Mouse (Mus musculus): ENCODE data around the gene Fcamr.

Fcamr gene

GRCm38 (mm10) chr1:130770981-130771494 is 29.7 kb upstream of the Fcamr start:
- H3K36me3 ChIP-seq (ENCODE audit: insufficient read depth, low read length), result no peaks in the 10 kb centered on the region
- TF ChIP-seq POU5F1 (IDR thresholded peaks at IDR 0.05; ENCODE audit: borderline replicate concordance, low read length), result no peak
- no peak for TF ChIP-seq NANOG (IDR thresholded peaks at IDR 0.05; ENCODE audit: borderline replicate concordance, low read length)
- no peak for TF ChIP-seq CTCF (conservative IDR thresholded peaks at IDR 0.05; ENCODE audit: low read length)
- H3K9me3 ChIP-seq (ENCODE audit: low read length), result no peaks in the 10 kb centered on the region

GRCm38 (mm10) chr1:130775234-130775633 is 25.5 kb upstream of the Fcamr start:
- Histone ChIP-seq H3K4me3 (replicated peaks; ENCODE audit: low read length) (no peak overlapping the region), H3K36me3 (ENCODE audit: insufficient read depth, low read length) (no peaks in the 10 kb centered on the region), H3K27me3 (ENCODE audit: insufficient read depth, low read length) (no peaks in the 10 kb centered on the region), H3K9me3 (ENCODE audit: low read length) (peaks cover 5% of the 10 kb centered on the region; the same call in 1 of the 2 replicates), H3K4me1 (replicated peaks; ENCODE audit: low read depth, low read length) (peaks cover 13% of the 10 kb centered on the region)
- TF ChIP-seq CTCF (conservative IDR thresholded peaks at IDR 0.05; ENCODE audit: low read length), result no peak
- TF ChIP-seq POU5F1 (IDR thresholded peaks at IDR 0.05; ENCODE audit: borderline replicate concordance, low read length), result no peak
- TF ChIP-seq NANOG (IDR thresholded peaks at IDR 0.05; ENCODE audit: borderline replicate concordance, low read length), result no peak

More at GRCm38 (mm10) chr1:130770981-130771494, 29.7 kb upstream of the Fcamr start:
- no peaks in the 10 kb centered on the region for H3K4me1 ChIP-seq (replicated peaks; ENCODE audit: low read depth, low read length)
- H3K27me3 ChIP-seq (ENCODE audit: insufficient read depth, low read length), result 0 out of 2 replicates have a peak, but pooled peaks cover 3% of the 10 kb centered on the region
- no peak overlapping the region for H3K4me3 ChIP-seq (replicated peaks; ENCODE audit: low read length)

GRCm38 (mm10) chr1:130775691-130776331 is 24.9 kb upstream of the Fcamr start:
- Histone ChIP-seq H3K4me1 (replicated peaks; ENCODE audit: low read depth, low read length) (peaks cover 13% of the 10 kb centered on the region), H3K9me3 (ENCODE audit: low read length) (peaks cover 5% of the 10 kb centered on the region; the same call in 1 of the 2 replicates), H3K36me3 (ENCODE audit: insufficient read depth, low read length) (no peaks in the 10 kb centered on the region), H3K27me3 (ENCODE audit: insufficient read depth, low read length) (no peaks in the 10 kb centered on the region), H3K4me3 (replicated peaks; ENCODE audit: low read length) (no peak overlapping the region)
- TF ChIP-seq NANOG (IDR thresholded peaks at IDR 0.05; ENCODE audit: borderline replicate concordance, low read length) (no peak), POU5F1 (IDR thresholded peaks at IDR 0.05; ENCODE audit: borderline replicate concordance, low read length) (no peak)

GRCm38 (mm10) chr1:130776645-130777044 is 24.1 kb upstream of the Fcamr start:
- H3K27me3 ChIP-seq (ENCODE audit: insufficient read depth, low read length), result no peaks in the 10 kb centered on the region
- no peak for TF ChIP-seq NANOG (IDR thresholded peaks at IDR 0.05; ENCODE audit: borderline replicate concordance, low read length)
- no peak for TF ChIP-seq CTCF (conservative IDR thresholded peaks at IDR 0.05; ENCODE audit: low read length)
- no peak for TF ChIP-seq POU5F1 (IDR thresholded peaks at IDR 0.05; ENCODE audit: borderline replicate concordance, low read length)
- H3K9me3 ChIP-seq (ENCODE audit: low read length), result peaks cover 5% of the 10 kb centered on the region; the same call in 1 of the 2 replicates
- no peak overlapping the region for H3K4me3 ChIP-seq (replicated peaks; ENCODE audit: low read length)
- H3K4me1 ChIP-seq (replicated peaks; ENCODE audit: low read depth, low read length), result peaks cover 13% of the 10 kb centered on the region
- no peaks in the 10 kb centered on the region for H3K36me3 ChIP-seq (ENCODE audit: insufficient read depth, low read length)

- Histone ChIP-seq H3K4me3 (replicated peaks; ENCODE audit: low read length) (no peak overlapping the region), H3K36me3 (ENCODE audit: insufficient read depth, low read length) (no peaks in the 10 kb centered on the region), H3K27me3 (ENCODE audit: insufficient read depth, low read length) (no peaks in the 10 kb centered on the region), H3K9me3 (ENCODE audit: low read length) (peaks cover 5% of the 10 kb centered on the region; the same call in 1 of the 2 replicates), H3K4me1 (replicated peaks; ENCODE audit: low read depth, low read length) (peaks cover 13% of the 10 kb centered on the region)
- no peak for TF ChIP-seq POU5F1 (IDR thresholded peaks at IDR 0.05; ENCODE audit: borderline replicate concordance, low read length)
- no peak for TF ChIP-seq CTCF (conservative IDR thresholded peaks at IDR 0.05; ENCODE audit: low read length)
- no peak for TF ChIP-seq NANOG (IDR thresholded peaks at IDR 0.05; ENCODE audit: borderline replicate concordance, low read length)
Measured at GRCm38 (mm10) chr1:130779867-130780266, 20.8 kb upstream of the Fcamr start.

GRCm38 (mm10) chr1:130784054-130784453 is 16.6 kb upstream of the Fcamr start:
- Histone ChIP-seq H3K36me3 (ENCODE audit: insufficient read depth, low read length) (no peaks in the 10 kb centered on the region), H3K27me3 (ENCODE audit: insufficient read depth, low read length) (no peaks in the 10 kb centered on the region), H3K4me1 (replicated peaks; ENCODE audit: low read depth, low read length) (peaks cover 2% of the 10 kb centered on the region; the same call in 1 of the 2 replicates), H3K9me3 (ENCODE audit: low read length) (no peaks in the 10 kb centered on the region), H3K4me3 (replicated peaks; ENCODE audit: low read length) (no peak overlapping the region)
- TF ChIP-seq POU5F1 (IDR thresholded peaks at IDR 0.05; ENCODE audit: borderline replicate concordance, low read length), result no peak
- TF ChIP-seq NANOG (IDR thresholded peaks at IDR 0.05; ENCODE audit: borderline replicate concordance, low read length), result no peak
- TF ChIP-seq CTCF (conservative IDR thresholded peaks at IDR 0.05; ENCODE audit: low read length), result peak; percentile 35

GRCm38 (mm10) chr1:130787001-130787400 is 13.7 kb upstream of the Fcamr start:
- Histone ChIP-seq H3K36me3 (ENCODE audit: insufficient read depth, low read length) (no peaks in the 10 kb centered on the region), H3K4me3 (replicated peaks; ENCODE audit: low read length) (no peak overlapping the region), H3K27me3 (ENCODE audit: insufficient read depth, low read length) (no peaks in the 10 kb centered on the region), H3K4me1 (replicated peaks; ENCODE audit: low read depth, low read length) (no peaks in the 10 kb centered on the region), H3K9me3 (ENCODE audit: low read length) (peaks cover 2% of the 10 kb centered on the region; the same call in 1 of the 2 replicates)
- TF ChIP-seq NANOG (IDR thresholded peaks at IDR 0.05; ENCODE audit: borderline replicate concordance, low read length) (no peak), CTCF (conservative IDR thresholded peaks at IDR 0.05; ENCODE audit: low read length) (peak; percentile 24; the same call in 1 of the 2 replicates)

GRCm38 (mm10) chr1:130789512-130790451 is 10.9 kb upstream of the Fcamr start:
- Histone ChIP-seq H3K27me3 (ENCODE audit: insufficient read depth, low read length) (no peaks in the 10 kb centered on the region), H3K4me3 (replicated peaks; ENCODE audit: low read length) (no peak overlapping the region), H3K9me3 (ENCODE audit: low read length) (peaks cover 5% of the 10 kb centered on the region; the same call in 1 of the 2 replicates), H3K36me3 (ENCODE audit: insufficient read depth, low read length) (no peaks in the 10 kb centered on the region), H3K4me1 (replicated peaks; ENCODE audit: low read depth, low read length) (no peaks in the 10 kb centered on the region)
- TF ChIP-seq CTCF (conservative IDR thresholded peaks at IDR 0.05; ENCODE audit: low read length) (no peak), NANOG (IDR thresholded peaks at IDR 0.05; ENCODE audit: borderline replicate concordance, low read length) (no peak), POU5F1 (IDR thresholded peaks at IDR 0.05; ENCODE audit: borderline replicate concordance, low read length) (no peak)

Measured in E14TG2a.4 (cell line).